Mouse (Mus musculus): ENCODE measurements around the gene Prpf40b. TPM values are rescaled to one million over a fixed set of nuclear protein-coding genes. Genes with fewer than 3 reads are reported as not detected.
"Not testable (repeated sequence)": the region's sequence is repeated elsewhere in the genome, so short reads cannot be mapped to it uniquely, and the experiment has no call there.

Prpf40b gene
- polyA plus RNA-seq, 1 experiment from 2014 or later, result 38.0 TPM

GRCm38 (mm10) chr15:99253175-99253479 is 41.8 kb upstream of the Prpf40b start:
- not testable (repeated sequence) for ATAC-seq (ENCODE audit: insufficient number of reproducible peaks, insufficient read depth, low FRiP score, low read depth)
- WGBS, result 58% methylated on average over 2 of the region's 2 CpGs
- H3K4me3 ChIP-seq (ENCODE audit: control insufficient read depth in 1 of 2, insufficient read depth in 1 of 2, low read depth in 1 of 2, low read length in 2 of 2), result peak overlapping the region in 1 of 2 experiments; percentile 63; a peak in 2 of 4 replicates

GRCm38 (mm10) chr15:99253772-99254171 is 41.1 kb upstream of the Prpf40b start:
- Histone ChIP-seq H3K9ac (ENCODE audit: low read length) (0 out of 2 replicates have a peak overlapping the region, but pooled peaks have one; percentile 44), H3K27ac (replicated peaks in 1 of 2; ENCODE audit: control insufficient read depth in 1 of 2, insufficient read depth in 1 of 2, low read depth in 2 of 2, low read length in 2 of 2) (peak overlapping the region; percentile 29 to 97; a peak in 2 of 4 replicates), H3K4me1 (ENCODE audit: control insufficient read depth in 2 of 2, insufficient read depth in 2 of 2, low read length in 2 of 2) (peaks cover 30 to 35% of the 10 kb centered on the region in 2 experiments), H3K36me3 (ENCODE audit: control insufficient read depth, insufficient read depth, low read length) (no peaks in the 10 kb centered on the region), H3K9me3 (ENCODE audit: control insufficient read depth, low read length) (no peaks in the 10 kb centered on the region), H3K27me3 (ENCODE audit: control insufficient read depth, insufficient read depth, low read length) (no peaks in the 10 kb centered on the region), H3K4me2 (ENCODE audit: low read length) (peak overlapping the region; percentile 76; the same call in 1 of the 2 replicates), H3K4me3 (ENCODE audit: control insufficient read depth in 1 of 2, insufficient read depth in 1 of 2, low read depth in 1 of 2, low read length in 2 of 2) (no peak overlapping the region)
- WGBS, result 90% methylated on average over 6 of the region's 6 CpGs
- no peak for ATAC-seq (ENCODE audit: insufficient number of reproducible peaks, insufficient read depth, low FRiP score, low read depth)

More at GRCm38 (mm10) chr15:99253175-99253479, 41.8 kb upstream of the Prpf40b start:
- not testable (repeated sequence) for H3K27me3 ChIP-seq (ENCODE audit: control insufficient read depth, insufficient read depth, low read length); H3K36me3 ChIP-seq (ENCODE audit: control insufficient read depth, insufficient read depth, low read length); H3K9me3 ChIP-seq (ENCODE audit: control insufficient read depth, low read length)
- Histone ChIP-seq H3K4me1 (ENCODE audit: control insufficient read depth in 2 of 2, insufficient read depth in 2 of 2, low read length in 2 of 2) (peaks cover 36 to 42% of the 10 kb centered on the region in 2 experiments), H3K27ac (replicated peaks in 1 of 2; ENCODE audit: control insufficient read depth in 1 of 2, insufficient read depth in 1 of 2, low read depth in 2 of 2, low read length in 2 of 2) (peak overlapping the region in 1 of 2 experiments; percentile 97), H3K9ac (ENCODE audit: low read length) (peak overlapping the region; percentile 44; the same call in 1 of the 2 replicates), H3K4me2 (ENCODE audit: low read length) (peak overlapping the region; percentile 76)

GRCm38 (mm10) chr15:99254477-99255005 is 40.3 kb upstream of the Prpf40b start:
- WGBS, result 68% methylated on average over 2 of the region's 2 CpGs
- ATAC-seq (ENCODE audit: insufficient number of reproducible peaks, insufficient read depth, low FRiP score, low read depth), result no peak
- H3K27ac ChIP-seq (replicated peaks in 1 of 2; ENCODE audit: control insufficient read depth in 1 of 2, insufficient read depth in 1 of 2, low read depth in 2 of 2, low read length in 2 of 2), result peak overlapping the region; percentile 21 to 23; a peak in 2 of 4 replicates

GRCm38 (mm10) chr15:99255241-99255749 is 39.6 kb upstream of the Prpf40b start:
- Histone ChIP-seq H3K36me3 (ENCODE audit: control insufficient read depth, insufficient read depth, low read length) (no peaks in the 10 kb centered on the region), H3K27me3 (ENCODE audit: control insufficient read depth, insufficient read depth, low read length) (no peaks in the 10 kb centered on the region), H3K9me3 (ENCODE audit: control insufficient read depth, low read length) (no peaks in the 10 kb centered on the region), H3K4me3 (ENCODE audit: control insufficient read depth in 1 of 2, insufficient read depth in 1 of 2, low read depth in 1 of 2, low read length in 2 of 2) (no peak overlapping the region), H3K27ac (replicated peaks in 1 of 2; ENCODE audit: control insufficient read depth in 1 of 2, insufficient read depth in 1 of 2, low read depth in 2 of 2, low read length in 2 of 2) (peak overlapping the region in 1 of 2 experiments; percentile 21; a peak in 1 of 4 replicates), H3K9ac (ENCODE audit: low read length) (no peak overlapping the region), H3K4me2 (ENCODE audit: low read length) (no peak overlapping the region), H3K4me1 (ENCODE audit: control insufficient read depth in 2 of 2, insufficient read depth in 2 of 2, low read length in 2 of 2) (peaks cover 22 to 24% of the 10 kb centered on the region in 2 experiments)
- ATAC-seq (ENCODE audit: insufficient number of reproducible peaks, insufficient read depth, low FRiP score, low read depth), result no peak
- 86% methylated on average over 6 of the region's 6 CpGs for WGBS

More at GRCm38 (mm10) chr15:99254477-99255005, 40.3 kb upstream of the Prpf40b start:
- Histone ChIP-seq H3K27me3 (ENCODE audit: control insufficient read depth, insufficient read depth, low read length) (no peaks in the 10 kb centered on the region), H3K4me3 (ENCODE audit: control insufficient read depth in 1 of 2, insufficient read depth in 1 of 2, low read depth in 1 of 2, low read length in 2 of 2) (no peak overlapping the region), H3K36me3 (ENCODE audit: control insufficient read depth, insufficient read depth, low read length) (no peaks in the 10 kb centered on the region), H3K4me2 (ENCODE audit: low read length) (no peak overlapping the region), H3K4me1 (ENCODE audit: control insufficient read depth in 2 of 2, insufficient read depth in 2 of 2, low read length in 2 of 2) (peaks cover 27 to 32% of the 10 kb centered on the region in 2 experiments), H3K9me3 (ENCODE audit: control insufficient read depth, low read length) (no peaks in the 10 kb centered on the region), H3K9ac (ENCODE audit: low read length) (no peak overlapping the region)

- H3K4me3 ChIP-seq (ENCODE audit: control insufficient read depth in 1 of 2, insufficient read depth in 1 of 2, low read depth in 1 of 2, low read length in 2 of 2), result 0 out of 4 replicates have a peak overlapping the region, but pooled peaks of 1 of the 2 experiments have one; percentile 2
Measured at GRCm38 (mm10) chr15:99259167-99259729, 35.6 kb upstream of the Prpf40b start.

GRCm38 (mm10) chr15:99259730-99260252 is 35.1 kb upstream of the Prpf40b start:
- Histone ChIP-seq H3K9me3 (ENCODE audit: control insufficient read depth, low read length) (no peaks in the 10 kb centered on the region), H3K27me3 (ENCODE audit: control insufficient read depth, insufficient read depth, low read length) (no peaks in the 10 kb centered on the region), H3K4me1 (ENCODE audit: control insufficient read depth in 2 of 2, insufficient read depth in 2 of 2, low read length in 2 of 2) (peaks cover 13 to 16% of the 10 kb centered on the region in 2 experiments), H3K36me3 (ENCODE audit: control insufficient read depth, insufficient read depth, low read length) (no peaks in the 10 kb centered on the region), H3K4me3 (ENCODE audit: control insufficient read depth in 1 of 2, insufficient read depth in 1 of 2, low read depth in 1 of 2, low read length in 2 of 2) (peak overlapping the region; percentile 2 to 6; a peak in 2 of 4 replicates), H3K27ac (replicated peaks in 1 of 2; ENCODE audit: control insufficient read depth in 1 of 2, insufficient read depth in 1 of 2, low read depth in 2 of 2, low read length in 2 of 2) (peak overlapping the region in 1 of 2 experiments; percentile 28; a peak in 1 of 4 replicates), H3K9ac (ENCODE audit: low read length) (no peak overlapping the region), H3K4me2 (ENCODE audit: low read length) (peak overlapping the region; percentile 49)
- peak; percentile 65; the same call in 1 of the 2 replicates for ATAC-seq (ENCODE audit: insufficient number of reproducible peaks, insufficient read depth, low FRiP score, low read depth)
- WGBS, result 3% methylated on average over 6 of the region's 10 CpGs

More at GRCm38 (mm10) chr15:99259167-99259729, 35.6 kb upstream of the Prpf40b start:
- H3K27me3 ChIP-seq (ENCODE audit: control insufficient read depth, insufficient read depth, low read length), result no peaks in the 10 kb centered on the region
- H3K9ac ChIP-seq (ENCODE audit: low read length), result no peak overlapping the region
- H3K9me3 ChIP-seq (ENCODE audit: control insufficient read depth, low read length), result no peaks in the 10 kb centered on the region
- H3K4me1 ChIP-seq (ENCODE audit: control insufficient read depth in 2 of 2, insufficient read depth in 2 of 2, low read length in 2 of 2), result peaks cover 13 to 15% of the 10 kb centered on the region in 2 experiments
- H3K27ac ChIP-seq (replicated peaks in 1 of 2; ENCODE audit: control insufficient read depth in 1 of 2, insufficient read depth in 1 of 2, low read depth in 2 of 2, low read length in 2 of 2), result peak overlapping the region in 1 of 2 experiments; percentile 28; a peak in 1 of 4 replicates
- 59% methylated on average over 8 of the region's 8 CpGs for WGBS
- peak overlapping the region; percentile 49 for H3K4me2 ChIP-seq (ENCODE audit: low read length)
- H3K36me3 ChIP-seq (ENCODE audit: control insufficient read depth, insufficient read depth, low read length), result no peaks in the 10 kb centered on the region
- peak; percentile 29; the same call in 1 of the 2 replicates for ATAC-seq (ENCODE audit: insufficient number of reproducible peaks, insufficient read depth, low FRiP score, low read depth)

- no peak for ATAC-seq (ENCODE audit: insufficient number of reproducible peaks, insufficient read depth, low FRiP score, low read depth)
- Histone ChIP-seq H3K4me2 (ENCODE audit: low read length) (peak overlapping the region; percentile 16), H3K9ac (ENCODE audit: low read length) (peak overlapping the region; percentile 21; the same call in 1 of the 2 replicates), H3K36me3 (ENCODE audit: control insufficient read depth, insufficient read depth, low read length) (no peaks in the 10 kb centered on the region), H3K27me3 (ENCODE audit: control insufficient read depth, insufficient read depth, low read length) (no peaks in the 10 kb centered on the region), H3K4me3 (ENCODE audit: control insufficient read depth in 1 of 2, insufficient read depth in 1 of 2, low read depth in 1 of 2, low read length in 2 of 2) (no peak overlapping the region), H3K27ac (replicated peaks in 1 of 2; ENCODE audit: control insufficient read depth in 1 of 2, insufficient read depth in 1 of 2, low read depth in 2 of 2, low read length in 2 of 2) (peak overlapping the region in 1 of 2 experiments; percentile 28; a peak in 1 of 4 replicates), H3K9me3 (ENCODE audit: control insufficient read depth, low read length) (no peaks in the 10 kb centered on the region), H3K4me1 (ENCODE audit: control insufficient read depth in 2 of 2, insufficient read depth in 2 of 2, low read length in 2 of 2) (peaks cover 13 to 14% of the 10 kb centered on the region in 2 experiments)
- 26% methylated on average over 10 of the region's 10 CpGs for WGBS
Measured at GRCm38 (mm10) chr15:99262702-99263101, 32.2 kb upstream of the Prpf40b start.
